Mouse (Mus musculus) thymus, adult 2 months (tissue): ENCODE results near the gene Zdhhc11.

Source experiments
- CTCF ChIP-seq: fragments of 200-500 bp; IDR thresholded peaks from 2 replicates; pipeline ENCODE4 v1.5.1; 2012; ENCODE audit warnings: mild to moderate bottlenecking, control low read depth, low read length, moderate library complexity, borderline replicate concordance; ENCODE audit not compliant: control insufficient read depth, poor library complexity, insufficient read depth; ENCODE audit errors: extremely low read depth
- POLR2A ChIP-seq: fragments of 200-500 bp; IDR thresholded peaks from 2 replicates; pipeline ENCODE4 v1.6.1; 2012; ENCODE audit warnings: mild to moderate bottlenecking, low read length, control low read depth, moderate library complexity; ENCODE audit not compliant: control insufficient read depth, poor library complexity, insufficient read depth; ENCODE audit errors: extremely low read depth

DNA sequence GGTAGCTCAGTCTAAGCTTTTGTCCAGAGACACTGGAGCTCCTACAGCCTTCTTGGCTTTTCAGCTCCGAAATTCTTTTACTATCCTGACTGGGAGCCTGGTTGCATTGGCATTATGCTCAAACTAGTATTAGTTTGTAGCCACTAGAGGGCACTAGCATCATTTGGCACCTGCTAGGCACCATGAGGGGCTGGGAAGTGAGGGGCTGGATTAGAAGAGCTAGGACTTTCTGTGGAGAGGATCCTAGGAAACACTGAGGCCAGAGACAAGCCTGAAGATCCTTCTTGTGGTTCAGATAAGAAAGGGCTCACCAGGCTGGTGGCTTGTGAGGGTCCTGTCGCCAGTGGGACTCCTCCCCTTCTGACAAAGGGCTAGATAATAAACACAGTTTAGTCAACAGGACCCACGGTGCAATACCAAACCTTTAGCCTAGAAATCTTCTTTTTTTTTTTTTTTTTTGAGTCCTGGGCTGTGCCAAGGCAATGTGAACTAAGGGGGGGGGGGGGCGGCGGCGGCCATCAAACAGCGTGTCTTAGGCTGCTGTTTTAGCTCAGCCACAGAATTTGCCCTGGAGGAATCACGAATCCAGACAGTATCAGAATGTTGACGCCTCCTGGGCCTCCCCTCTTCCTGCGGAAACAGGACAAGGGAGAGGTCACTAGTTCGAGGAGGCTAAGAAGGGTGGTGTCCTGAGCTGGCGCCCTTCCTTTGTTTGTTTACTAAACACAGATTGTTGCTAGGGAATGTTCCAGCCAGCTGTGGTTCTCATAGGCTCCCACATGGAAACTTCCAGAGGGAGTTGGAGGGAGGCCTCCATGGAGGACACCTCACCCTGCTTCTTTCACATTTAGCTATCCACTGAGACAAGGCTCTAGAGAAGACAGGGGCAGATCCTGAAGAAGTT is 7.1 kb downstream of the Zdhhc11 start:
- TF ChIP-seq CTCF: no peak; the same call in 1 of the 2 replicates
- TF ChIP-seq POLR2A: no peak
